Mouse (Mus musculus) cerebellum, adult 2 months (tissue): ENCODE data around the gene Rasal1. TPM values are rescaled to one million over a fixed set of nuclear protein-coding genes. Genes with fewer than 3 reads are reported as not detected.

Experiments used
- DNase-seq, 2 experiments: peaks; one replicate each; pipeline ENCODE4 v3.0.0; 2021
- H3K27ac ChIP-seq: fragments of 200-500 bp; 2 replicates; pipeline ENCODE4 v1.5.1; 2012; ENCODE audit warnings: low read length, control low read depth, inconsistent platforms; ENCODE audit not compliant: insufficient read depth
- H3K27me3 ChIP-seq: fragments of 200-500 bp; 2 replicates; pipeline ENCODE4 v1.6.1; 2012; ENCODE audit warnings: inconsistent platforms, mild to moderate bottlenecking, low read length, moderate library complexity; ENCODE audit not compliant: control insufficient read depth, insufficient read depth
- H3K4me1 ChIP-seq: fragments of 200-500 bp; 2 replicates; pipeline ENCODE4 v1.6.1; 2011; ENCODE audit warnings: low read length; ENCODE audit not compliant: control insufficient read depth, insufficient read depth
- H3K4me3 ChIP-seq: fragments of 200-500 bp; replicated peaks from 2 replicates; pipeline ENCODE3; 2011; ENCODE audit warnings: mild to moderate bottlenecking, low read depth, low read length, control low read depth; ENCODE audit not compliant: insufficient read depth
- CTCF ChIP-seq: fragments of 200-500 bp; IDR thresholded peaks from 2 replicates; pipeline ENCODE4 v1.5.1; 2011; ENCODE audit warnings: low read depth, mild to moderate bottlenecking, control low read depth, low read length, moderate library complexity, borderline replicate concordance; ENCODE audit not compliant: insufficient read depth
- POLR2A ChIP-seq: fragments of 200-500 bp; IDR thresholded peaks from 2 replicates; pipeline ENCODE4 v1.6.1; 2011; ENCODE audit warnings: low read length, control low read depth, borderline replicate concordance; ENCODE audit not compliant: insufficient read depth
- WGBS: fragments of 180-500 bp; shearing (Covaris S2); methylation state at CpG from one replicate; pipeline ENCODE4 v1.1.7; 2018; 5-methylcytosine and 5-hydroxymethylcytosine counted together
- polyA plus RNA-seq: library from polyadenylated mRNA; depleted of rRNA; stranded (reverse); fragments of >200 nt; gene quantifications from 2 replicates; pipeline ENCODE4 v1.2.3, GENCODE M21; 2012; rRNA removed

The Rasal1 gene
- polyA plus RNA-seq, 1 experiment, result 24.7 TPM

DNA sequence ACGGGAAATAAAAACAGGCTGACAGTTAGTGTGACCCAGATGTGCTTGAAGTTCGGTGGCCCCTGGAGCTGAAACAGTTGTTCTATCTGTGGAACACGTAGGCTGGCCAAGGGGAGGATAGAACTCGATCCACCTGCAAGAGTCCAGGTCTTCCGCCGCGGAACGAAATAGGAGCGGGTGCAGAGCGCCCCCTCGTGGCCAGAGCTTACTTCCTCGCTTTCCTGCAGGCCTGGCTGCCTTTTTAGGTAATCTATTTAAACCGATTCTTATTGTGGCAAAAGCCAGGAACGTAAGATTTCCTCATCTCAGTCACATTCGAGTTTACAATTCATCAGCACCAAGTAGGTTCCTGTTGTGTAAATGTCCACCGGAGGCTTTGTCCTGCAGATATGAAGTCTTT lies 65.7 kb downstream of the Rasal1 start:
- 2% methylated on average over 16 of the region's 16 CpGs for WGBS
- TF ChIP-seq CTCF (peak; percentile 90), POLR2A (no peak)

DNA sequence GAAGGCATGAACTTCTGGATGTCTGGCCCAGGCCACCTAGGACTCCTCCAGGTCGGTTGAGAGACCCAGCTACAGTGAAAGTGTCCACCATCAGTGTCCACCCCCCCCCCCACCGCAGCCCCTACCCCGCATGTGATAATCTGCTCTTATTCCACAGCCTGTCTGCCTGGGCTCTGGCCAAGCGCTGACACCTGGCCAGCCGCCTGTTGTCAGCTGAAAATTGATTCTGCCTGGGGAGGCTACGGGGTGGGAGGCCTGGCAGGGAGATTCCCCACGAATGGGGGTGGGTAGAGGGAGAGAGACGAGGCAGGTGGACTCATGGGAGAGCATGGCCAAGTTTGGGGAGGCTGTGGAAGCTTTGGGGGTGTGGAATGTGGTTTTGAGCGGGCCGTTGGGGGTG lies 68.5 kb downstream of the Rasal1 start:
- H3K27ac ChIP-seq, result no peak overlapping the region
- TF ChIP-seq POLR2A (no peak), CTCF (no peak)
- peak in 1 of 2 experiments; percentile 8 for DNase-seq
- WGBS, result 19% methylated on average over 10 of the region's 10 CpGs
- no peak overlapping the region for H3K4me3 ChIP-seq
- peaks cover 8% of the 10 kb centered on the region for H3K4me1 ChIP-seq
- H3K27me3 ChIP-seq, result no peaks in the 10 kb centered on the region

More for the DNA sequence above, 65.7 kb downstream of the Rasal1 start:
- Histone ChIP-seq H3K4me1 (peaks cover 10% of the 10 kb centered on the region), H3K27ac (no peak overlapping the region), H3K4me3 (no peak overlapping the region), H3K27me3 (no peaks in the 10 kb centered on the region)
- DNase-seq, result peak; percentile 79 to 88

DNA sequence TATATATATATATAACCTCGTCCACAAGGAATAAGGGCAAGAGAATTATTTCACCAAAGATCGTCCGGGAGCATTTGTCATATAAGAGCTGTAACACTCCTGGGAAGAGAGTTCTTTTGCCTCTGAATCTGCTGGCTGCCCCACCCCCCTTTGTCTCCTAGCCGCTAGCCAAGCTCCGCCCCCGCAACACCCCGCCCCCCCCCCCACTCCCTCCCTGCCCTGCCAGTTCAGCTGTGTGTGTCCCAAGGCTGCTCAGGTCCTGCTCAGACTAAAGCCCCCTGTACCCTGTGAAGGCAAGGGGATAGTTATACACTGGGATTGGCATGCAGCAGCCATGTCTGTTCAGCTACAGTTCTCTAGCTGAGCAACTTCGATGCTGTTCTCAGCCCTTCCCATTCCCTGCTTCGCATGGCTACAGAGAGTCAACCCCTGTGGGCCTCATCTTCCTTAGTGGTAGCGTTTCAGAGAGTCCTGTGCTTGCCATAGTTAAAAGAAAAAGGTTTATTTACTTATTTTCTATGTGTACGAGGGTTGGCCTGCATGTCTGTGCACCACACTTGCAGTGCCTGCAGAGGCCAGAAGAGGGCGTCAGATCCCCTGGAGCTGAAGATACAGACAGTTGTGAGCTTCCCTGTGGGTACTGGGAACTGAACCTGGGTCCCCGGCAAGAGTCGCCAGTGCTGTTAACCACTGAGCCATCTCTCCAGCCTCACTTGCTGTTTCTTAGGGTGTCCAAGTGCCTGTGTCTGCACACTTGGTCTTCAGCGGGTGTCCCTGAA lies 70.2 kb downstream of the Rasal1 start:
- TF ChIP-seq CTCF, result no peak
- TF ChIP-seq POLR2A, result no peak
- Histone ChIP-seq H3K27me3 (no peaks in the 10 kb centered on the region), H3K4me3 (no peak overlapping the region), H3K4me1 (peaks cover 8% of the 10 kb centered on the region), H3K27ac (no peak overlapping the region)
- DNase-seq, result no peak
- WGBS, result 52% methylated on average over 15 of the region's 15 CpGs

DNA sequence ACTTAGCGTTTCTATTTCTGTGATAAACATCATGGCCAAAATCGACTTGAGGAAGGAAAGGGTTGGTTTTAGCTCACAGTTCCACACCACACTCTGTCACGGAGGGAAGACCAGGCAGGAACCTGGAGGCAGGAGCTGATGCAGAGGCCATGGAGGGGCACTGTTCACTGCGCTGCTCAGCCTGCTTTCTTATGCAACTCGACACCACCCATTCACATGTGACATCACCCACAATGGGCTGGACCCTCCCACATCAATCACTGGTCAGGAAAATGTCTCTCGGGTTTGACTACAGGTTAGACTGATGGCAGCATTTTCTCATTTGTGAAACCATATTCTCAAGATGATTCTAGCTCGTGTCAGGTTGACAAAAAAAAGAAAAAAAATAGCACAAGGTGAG lies 72.4 kb downstream of the Rasal1 start:
- H3K27me3 ChIP-seq, result no peaks in the 10 kb centered on the region
- peaks cover 8% of the 10 kb centered on the region for H3K4me1 ChIP-seq
- no peak for DNase-seq
- TF ChIP-seq CTCF (no peak), POLR2A (no peak)
- H3K27ac ChIP-seq, result no peak overlapping the region
- H3K4me3 ChIP-seq, result no peak overlapping the region
- WGBS, result 58% methylated on average over 7 of the region's 7 CpGs

DNA sequence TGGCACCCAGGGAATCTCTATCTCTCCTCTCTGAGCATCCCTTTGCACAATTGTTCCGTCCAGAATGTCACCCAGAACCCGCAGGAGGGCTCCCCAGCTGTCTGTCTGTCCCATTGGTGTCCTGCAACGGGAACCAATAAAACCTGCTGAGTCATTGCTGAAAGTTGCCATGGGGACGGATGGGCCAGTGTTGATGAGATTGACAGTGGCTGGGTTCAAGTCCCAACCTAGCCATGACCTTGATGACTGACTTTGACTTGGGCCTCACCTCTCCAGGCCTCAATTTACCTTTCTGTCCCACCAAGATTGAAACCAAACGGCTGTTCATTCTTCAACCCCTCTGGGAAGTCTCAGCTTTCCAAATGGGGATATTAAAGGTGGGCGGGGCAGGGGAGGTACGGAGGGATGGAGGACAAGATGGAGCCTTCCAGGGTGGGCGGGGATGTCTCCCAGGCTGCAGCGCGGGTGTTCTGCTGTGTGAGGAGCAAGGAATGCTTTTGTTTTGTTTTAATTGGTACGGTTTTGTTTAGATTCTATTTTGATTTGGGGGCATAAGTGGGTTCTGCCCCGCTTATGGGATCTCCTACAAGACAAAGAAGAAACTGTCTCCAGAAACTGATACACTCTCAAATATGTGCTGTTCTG lies 77.3 kb downstream of the Rasal1 start:
- Histone ChIP-seq H3K4me3 (no peak overlapping the region), H3K4me1 (peaks cover 4% of the 10 kb centered on the region), H3K27ac (no peak overlapping the region), H3K27me3 (no peaks in the 10 kb centered on the region)
- TF ChIP-seq POLR2A, result no peak
- TF ChIP-seq CTCF, result no peak
- no peak for DNase-seq
- WGBS, result 64% methylated on average over 12 of the region's 12 CpGs

Other genes with a start within 250 kb of the Rasal1 start
- 7.7 and 9.7 TPM in 2 replicates for gene Lhx5, start 217.1 kb upstream of the Rasal1 start, polyA plus RNA-seq
- gene Sdsl, start 176.0 kb upstream of the Rasal1 start, polyA plus RNA-seq, result 13.6 and 16.7 TPM in 2 replicates
- gene Sds, start 172.3 kb upstream of the Rasal1 start, polyA plus RNA-seq, result 0.36 and 0.52 TPM in 2 replicates
- 49.0 and 53.5 TPM in 2 replicates for gene Plbd2, start 145.2 kb upstream of the Rasal1 start, polyA plus RNA-seq
- 8.2 TPM in 2 replicates for gene Slc8b1, start 137.6 kb upstream of the Rasal1 start, polyA plus RNA-seq
- 47.3 and 56.6 TPM in 2 replicates for gene Tpcn1, start 60.1 kb upstream of the Rasal1 start, polyA plus RNA-seq
- 1.8 and 2.0 TPM in 2 replicates for gene Iqcd, start 59.8 kb upstream of the Rasal1 start, polyA plus RNA-seq
- 43.7 and 47.3 TPM in 2 replicates for gene Rita1, start 36.2 kb upstream of the Rasal1 start, polyA plus RNA-seq
- gene Ddx54, start 36.1 kb upstream of the Rasal1 start, polyA plus RNA-seq, result 24.1 and 25.4 TPM in 2 replicates
- gene Cfap73, start 14.6 kb upstream of the Rasal1 start, polyA plus RNA-seq, result 0.24 and 0.31 TPM in 2 replicates
- 123 and 127 TPM in 2 replicates for gene Dtx1, start 63.1 kb downstream of the Rasal1 start, polyA plus RNA-seq
- 0.41 and 0.80 TPM in 2 replicates for gene Oas2, start 101.0 kb downstream of the Rasal1 start, polyA plus RNA-seq
- 0.08 TPM in 2 replicates for gene Oas3, start 128.8 kb downstream of the Rasal1 start, polyA plus RNA-seq
- gene Oas1e, start 146.7 kb downstream of the Rasal1 start, polyA plus RNA-seq, result not detected in 2 replicates
- gene Oas1c, start 163.7 kb downstream of the Rasal1 start, polyA plus RNA-seq, result 1.2 and 2.0 TPM in 2 replicates
- gene Oas1f, start 198.6 kb downstream of the Rasal1 start, polyA plus RNA-seq, result not detected in 2 replicates
- gene Oas1h, start 212.6 kb downstream of the Rasal1 start, polyA plus RNA-seq, result not detected in 2 replicates
- gene Oas1g, start 238.8 kb downstream of the Rasal1 start, polyA plus RNA-seq, result 0.35 and 0.47 TPM in 2 replicates